8 mouse cellular contexts compared by ENCODE assay signal in the genomic region with DNA sequence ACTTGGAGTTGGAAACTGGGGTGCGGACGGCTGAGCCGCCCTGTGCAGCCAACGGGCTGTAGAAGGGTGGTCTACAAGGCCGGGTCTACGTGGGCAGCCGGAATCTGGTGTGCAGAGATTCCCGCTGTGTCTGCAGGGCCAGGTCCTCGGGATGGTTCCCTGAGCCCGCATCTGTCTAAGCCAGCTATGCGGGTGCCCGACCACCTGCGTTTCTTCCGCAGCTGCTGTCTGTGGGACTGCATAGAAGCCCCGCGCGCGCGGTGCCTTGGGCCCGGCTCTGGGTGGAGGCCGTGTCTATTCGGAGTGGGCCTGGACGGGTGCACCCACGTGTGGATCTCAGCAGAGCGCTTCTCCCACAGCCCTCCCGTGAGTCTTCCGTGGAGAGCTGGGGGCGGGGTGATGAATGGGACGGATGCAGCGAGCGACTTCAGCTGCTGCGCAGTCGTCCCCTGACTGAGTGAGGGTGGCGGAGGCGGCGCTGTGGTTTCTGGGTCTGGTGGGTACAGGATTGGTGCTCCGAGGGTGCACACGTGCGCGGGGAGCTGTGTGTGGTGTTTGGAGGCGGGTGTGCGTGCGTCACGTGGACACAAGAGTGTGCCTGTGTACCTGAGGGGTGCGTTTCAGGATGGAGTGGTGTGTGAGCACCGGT. TPM values are rescaled to one million over a fixed set of nuclear protein-coding genes. Genes with fewer than 3 reads are reported as not detected.
DNase-seq lines count a peak whose midpoint lies in the region; ATAC-seq and TF ChIP-seq lines count a peak whose summit lies in the region.

No protein-coding gene starts in this region.

- H3K9me3 ChIP-seq in heart, embryonic 12.5 days (replicated peaks): no peaks in the 10 kb centered on the region
- no peaks in the 10 kb centered on the region for H3K9me3 ChIP-seq in liver, postnatal 0 days (ENCODE audit: low read length)
- H3K9me3 ChIP-seq in neural tube, embryonic 15.5 days (replicated peaks): no peaks in the 10 kb centered on the region

- peak; percentile 53 for DNase-seq in 416B (ENCODE audit: low read depth)
- DNase-seq in Muller cell, postnatal 12 days (ENCODE audit: inconsistent ontology term): peak; percentile 51
- peak; percentile 67 to 78 for DNase-seq in cerebellum, postnatal 25 days
- peak; percentile 82 to 87 for DNase-seq in layer of hippocampus, adult 18-20 months (ENCODE audit: low spot score in 2 of 2)
- peak; percentile 55 for DNase-seq in liver, postnatal 0 days
- DNase-seq in thymus, postnatal 36 days: peak; percentile 95 to 97

- peaks cover 50% of the 10 kb centered on the region for H3K27me3 ChIP-seq in heart, embryonic 12.5 days (replicated peaks)
- peaks cover 31% of the 10 kb centered on the region for H3K27me3 ChIP-seq in liver, postnatal 0 days (ENCODE audit: insufficient read depth, low read length)
- H3K27me3 ChIP-seq in neural tube, embryonic 15.5 days (replicated peaks): no peaks in the 10 kb centered on the region

- peak overlapping the region; percentile 62 for H3K4me3 ChIP-seq in heart, embryonic 12.5 days
- H3K4me3 ChIP-seq in liver, postnatal 0 days (ENCODE audit: low read depth, low read length): peak overlapping the region; percentile 61
- H3K4me3 ChIP-seq in neural tube, embryonic 15.5 days (replicated peaks): peak overlapping the region; percentile 72

- peak overlapping the region; percentile 99 for H3K4me2 ChIP-seq in heart, embryonic 12.5 days
- H3K4me2 ChIP-seq in liver, postnatal 0 days (ENCODE audit: low read depth, low read length): peak overlapping the region; percentile 99
- peak overlapping the region; percentile 71 for H3K4me2 ChIP-seq in neural tube, embryonic 15.5 days

- peak overlapping the region; percentile 71 for H3K9ac ChIP-seq in heart, embryonic 12.5 days
- H3K9ac ChIP-seq in liver, postnatal 0 days (replicated peaks): peak overlapping the region; percentile 59
- H3K9ac ChIP-seq in neural tube, embryonic 15.5 days (replicated peaks): peak overlapping the region; percentile 75

- H3K4me1 ChIP-seq in heart, embryonic 12.5 days (replicated peaks): peaks cover 22% of the 10 kb centered on the region
- peaks cover 20% of the 10 kb centered on the region for H3K4me1 ChIP-seq in liver, postnatal 0 days (ENCODE audit: insufficient read depth)
- peaks cover 49% of the 10 kb centered on the region for H3K4me1 ChIP-seq in neural tube, embryonic 15.5 days

- H3K27ac ChIP-seq in heart, embryonic 12.5 days (ENCODE audit: poor library complexity, severe bottlenecking): no peak overlapping the region
- H3K27ac ChIP-seq in liver, postnatal 0 days (ENCODE audit: low read depth): no peak overlapping the region
- H3K27ac ChIP-seq in neural tube, embryonic 15.5 days (replicated peaks): peak overlapping the region; percentile 75

- TF ChIP-seq CTCF in liver, postnatal 0 days (IDR thresholded peaks at IDR 0.05; ENCODE audit: low read depth): no peak

- H3K36me3 ChIP-seq in heart, embryonic 12.5 days: no peaks in the 10 kb centered on the region
- H3K36me3 ChIP-seq in liver, postnatal 0 days (replicated peaks; ENCODE audit: insufficient read depth, low read length): no peaks in the 10 kb centered on the region
- no peaks in the 10 kb centered on the region for H3K36me3 ChIP-seq in neural tube, embryonic 15.5 days

- 1% methylated on average over 46 of the region's 46 CpGs for WGBS in heart, embryonic 12.5 days
- WGBS in liver, postnatal 0 days (ENCODE audit: insufficient replicate concordance): 1% methylated on average over 46 of the region's 46 CpGs
- WGBS in neural tube, embryonic 15.5 days: under 1% methylated on average over 46 of the region's 46 CpGs

- ATAC-seq in heart, embryonic 12.5 days (ENCODE audit: insufficient number of reproducible peaks, low FRiP score): peak; percentile 37
- peak; percentile 26 for ATAC-seq in liver, postnatal 0 days
- peak; percentile 76 for ATAC-seq in neural tube, embryonic 15.5 days (ENCODE audit: low FRiP score)

- no peak for TF ChIP-seq EP300 in liver, postnatal 0 days (IDR thresholded peaks at IDR 0.05; ENCODE audit: low read depth)

RNA-seq across cellular contexts. Expression of gene Camkk1, which starts 0.5 kb away (rescaled TPM):
- 2.0 and 2.2 TPM in 2 replicates for polyA plus RNA-seq in heart, embryonic 12.5 days (2016; fragmentation: Nextera tagmentation; extraction: Ambion mirVana)
- total RNA-seq in layer of hippocampus, adult 18-20 months (2021): 100 to 1,000 TPM; 175 to 178 TPM
- polyA plus RNA-seq in liver, postnatal 0 days (2015; fragmentation: Nextera tagmentation; extraction: Ambion mirVana): 0.76 and 0.78 TPM in 2 replicates
- 30.9 and 34.7 TPM in 2 replicates for polyA plus RNA-seq in neural tube, embryonic 15.5 days (2015; fragmentation: Nextera tagmentation; extraction: Ambion mirVana)

RNA-seq across cellular contexts. Expression of gene P2rx1, which starts 20.4 kb away (rescaled TPM):
- 2.2 and 2.7 TPM in 2 replicates for polyA plus RNA-seq in heart, embryonic 12.5 days (2016; fragmentation: Nextera tagmentation; extraction: Ambion mirVana)
- total RNA-seq in layer of hippocampus, adult 18-20 months (2021): under 1 TPM; 0.25 to 0.27 TPM
- 7.0 and 7.9 TPM in 2 replicates for polyA plus RNA-seq in liver, postnatal 0 days (2015; fragmentation: Nextera tagmentation; extraction: Ambion mirVana)
- 0.47 and 3.3 TPM in 2 replicates for polyA plus RNA-seq in neural tube, embryonic 15.5 days (2015; fragmentation: Nextera tagmentation; extraction: Ambion mirVana)

RNA-seq across cellular contexts. Expression of gene Ncbp3, which starts 28.3 kb away (rescaled TPM):
- polyA plus RNA-seq in heart, embryonic 12.5 days (2016; fragmentation: Nextera tagmentation; extraction: Ambion mirVana): 10.9 and 11.0 TPM in 2 replicates
- total RNA-seq in layer of hippocampus, adult 18-20 months (2021): 10 to 100 TPM in 1 of 2 experiments, 1 to 10 TPM in 1; 9.3 to 10.4 TPM
- polyA plus RNA-seq in liver, postnatal 0 days (2015; fragmentation: Nextera tagmentation; extraction: Ambion mirVana): 2.7 TPM in 2 replicates
- 9.1 and 10.1 TPM in 2 replicates for polyA plus RNA-seq in neural tube, embryonic 15.5 days (2015; fragmentation: Nextera tagmentation; extraction: Ambion mirVana)

RNA-seq across cellular contexts. Expression of gene Atp2a3, which starts 58.3 kb away (rescaled TPM):
- 4.8 and 5.7 TPM in 2 replicates for polyA plus RNA-seq in heart, embryonic 12.5 days (2016; fragmentation: Nextera tagmentation; extraction: Ambion mirVana)
- 1 to 10 TPM; 5.3 to 5.5 TPM for total RNA-seq in layer of hippocampus, adult 18-20 months (2021)
- polyA plus RNA-seq in liver, postnatal 0 days (2015; fragmentation: Nextera tagmentation; extraction: Ambion mirVana): 13.5 and 14.6 TPM in 2 replicates
- 0.75 and 12.6 TPM in 2 replicates for polyA plus RNA-seq in neural tube, embryonic 15.5 days (2015; fragmentation: Nextera tagmentation; extraction: Ambion mirVana)

Comparison
In these comparisons a context has a peak if more than half of its experiments do, and no peak if none do; other contexts are left out.
1. ATAC-seq: peak in every context shown above with its lines; median percentile 76 in neural tube, embryonic 15.5 days; 37 in heart, embryonic 12.5 days; 26 in liver, postnatal 0 days.
2. RNA of gene Camkk1, which starts 0.5 kb away (polyA plus RNA-seq): 30.9 to 34.7 TPM in neural tube, embryonic 15.5 days; 2.0 to 2.2 TPM in heart, embryonic 12.5 days and 0.76 to 0.78 TPM in liver, postnatal 0 days; every median in the first group is over 10 times any median in the second.
3. Peak in every context shown above with its lines, with median percentiles within 50 percentile points of each other: DNase-seq, H3K4me2 ChIP-seq, H3K4me3 ChIP-seq and H3K9ac ChIP-seq.